Mouse (Mus musculus) large intestine, adult 2 months (tissue): ENCODE results near the gene Cdc25b. TPM values are rescaled to one million over a fixed set of nuclear protein-coding genes. Genes with fewer than 3 reads are reported as not detected.

Experiments used
- DNase-seq: peaks from one replicate; pipeline ENCODE4 v3.0.0-alpha.2; 2012; ENCODE audit warnings: low read depth, low spot score
- WGBS: fragments of 180-500 bp; shearing (Covaris S2); methylation state at CpG from one replicate; pipeline ENCODE4 v1.1.7; 2018; 5-methylcytosine and 5-hydroxymethylcytosine counted together
- polyA plus RNA-seq: library from polyadenylated mRNA; depleted of rRNA; stranded (reverse); fragments of >200 nt; gene quantifications from 2 replicates; pipeline ENCODE4 v1.2.3, GENCODE M21; 2012

The Cdc25b gene
- polyA plus RNA-seq, 1 experiment = 35.6 TPM

DNA sequence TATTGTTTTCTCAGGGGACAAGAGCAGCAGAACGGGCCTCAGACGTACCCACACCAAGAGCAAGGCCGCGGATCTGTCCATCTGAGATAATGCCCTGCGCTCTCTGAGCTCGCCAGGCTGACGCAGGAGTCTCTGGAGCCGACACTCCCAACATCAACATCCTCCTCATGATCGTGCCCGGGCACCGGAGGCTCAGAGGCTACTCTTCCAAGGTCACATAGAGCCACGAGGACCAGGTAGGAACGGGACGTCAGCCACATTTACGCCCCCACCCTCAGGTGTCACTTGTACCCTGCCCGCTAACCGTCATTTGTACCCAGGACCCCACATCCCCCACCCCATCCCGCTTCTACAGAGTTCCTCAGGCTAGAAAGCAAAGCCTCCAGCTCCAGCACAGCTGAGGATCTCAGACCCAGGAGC lies 27.2 kb upstream of the Cdc25b start:
- WGBS = under 1% methylated on average over 18 of the region's 18 CpGs
- DNase-seq = no peak

DNA sequence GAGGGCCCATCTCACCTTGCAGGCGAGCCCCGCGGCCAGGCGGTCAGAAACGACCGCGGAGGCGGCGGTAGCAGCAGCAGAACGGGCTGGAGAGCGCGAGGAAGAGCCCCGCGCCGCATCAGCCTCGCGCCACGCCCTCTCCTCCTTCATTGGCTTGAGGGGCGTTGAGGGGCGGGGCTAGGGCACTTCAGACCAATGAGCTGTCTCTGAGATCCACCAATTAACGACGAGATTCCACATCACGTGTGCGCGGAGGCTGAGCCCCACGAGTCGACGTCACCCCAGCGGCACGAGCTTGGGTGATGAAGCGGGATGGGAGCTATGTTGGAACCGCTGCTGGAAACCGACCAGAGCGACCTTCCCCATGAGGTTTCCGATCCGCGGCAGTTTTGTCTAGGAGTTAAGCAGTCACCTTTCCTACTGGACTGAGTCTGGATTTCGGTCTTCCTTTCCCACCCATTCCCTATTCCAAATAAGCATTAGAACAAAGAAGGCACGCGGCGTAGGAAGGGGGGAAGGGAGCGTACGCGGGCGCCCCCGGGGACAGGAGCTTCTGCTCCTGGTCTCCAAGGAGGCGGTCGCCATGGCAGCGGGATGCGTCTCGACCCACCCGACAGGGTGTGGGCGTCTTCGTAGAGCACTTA lies 26.7 kb upstream of the Cdc25b start, which contains the start of gene 1700037H04Rik:
Gene 1700037H04Rik (minus strand): TSS at position 144 of the 644 bp plus-strand sequence.
- under 1% methylated on average over 54 of the region's 54 CpGs for WGBS
- peak; percentile 96 for DNase-seq

DNA sequence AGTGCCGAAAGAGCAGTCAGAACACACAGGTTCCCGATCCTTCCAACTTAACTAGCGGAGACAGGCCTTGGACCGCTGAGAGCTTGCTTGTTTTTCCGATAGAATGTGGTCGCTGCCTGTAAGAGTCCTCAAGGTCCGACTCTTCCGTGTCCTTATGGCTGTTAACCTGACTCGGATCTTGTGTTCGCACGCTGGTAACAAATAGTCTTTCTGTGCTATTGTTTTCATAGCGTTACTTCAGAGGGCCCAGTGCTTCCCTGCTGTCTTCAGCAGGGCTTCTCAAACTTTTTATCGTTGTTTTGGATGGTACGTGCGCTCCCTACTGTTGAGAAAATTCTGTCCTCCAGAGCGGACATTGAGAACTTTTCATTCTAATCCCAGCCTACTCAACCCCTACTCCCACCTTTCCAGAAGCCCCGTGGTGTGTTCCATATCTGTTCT lies 26.1 kb upstream of the Cdc25b start:
- 1% methylated on average over 17 of the region's 17 CpGs for WGBS
- no peak for DNase-seq

DNA sequence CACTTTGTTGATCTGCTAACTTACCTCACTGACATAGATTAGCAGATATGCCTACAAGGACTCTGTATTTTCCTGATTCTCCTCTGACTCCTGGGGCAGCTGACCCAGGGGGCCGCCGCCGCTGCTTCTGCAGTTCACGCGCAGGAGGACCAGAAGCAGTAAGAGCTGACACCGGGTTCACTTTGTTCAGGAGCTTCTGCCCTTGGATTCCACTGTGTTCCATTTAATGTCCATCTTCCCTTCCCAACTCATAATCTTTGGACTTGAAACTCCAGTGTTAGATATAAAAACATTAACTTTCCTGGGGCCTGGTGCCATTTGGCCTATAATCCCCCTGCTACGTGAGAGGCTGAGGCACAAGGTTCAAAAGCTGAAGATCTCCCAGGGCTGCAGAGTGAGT lies 22.8 kb upstream of the Cdc25b start:
- WGBS = 85% methylated on average over 7 of the region's 7 CpGs
- DNase-seq = no peak

DNA sequence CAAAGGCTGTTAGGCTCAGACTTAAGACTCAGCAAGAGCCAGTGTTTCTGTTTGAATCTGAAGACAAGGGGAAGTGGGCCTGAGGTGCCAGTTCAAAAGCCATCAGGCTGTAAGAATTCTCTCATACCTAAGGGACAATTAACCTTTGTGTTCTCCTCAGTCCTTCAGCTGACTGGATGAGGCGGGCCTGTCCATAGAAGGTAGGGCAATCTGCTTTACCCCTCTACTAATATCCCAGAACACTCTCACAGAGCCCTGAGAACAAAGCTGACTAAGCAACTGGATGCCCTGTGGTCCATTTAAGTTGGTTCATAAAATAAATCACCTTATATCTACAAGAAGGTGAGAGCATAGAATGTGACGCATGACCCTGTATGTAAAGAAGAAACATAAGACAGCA lies 20.6 kb upstream of the Cdc25b start:
- WGBS = 84% methylated on average over 2 of the region's 2 CpGs
- DNase-seq = no peak

DNA sequence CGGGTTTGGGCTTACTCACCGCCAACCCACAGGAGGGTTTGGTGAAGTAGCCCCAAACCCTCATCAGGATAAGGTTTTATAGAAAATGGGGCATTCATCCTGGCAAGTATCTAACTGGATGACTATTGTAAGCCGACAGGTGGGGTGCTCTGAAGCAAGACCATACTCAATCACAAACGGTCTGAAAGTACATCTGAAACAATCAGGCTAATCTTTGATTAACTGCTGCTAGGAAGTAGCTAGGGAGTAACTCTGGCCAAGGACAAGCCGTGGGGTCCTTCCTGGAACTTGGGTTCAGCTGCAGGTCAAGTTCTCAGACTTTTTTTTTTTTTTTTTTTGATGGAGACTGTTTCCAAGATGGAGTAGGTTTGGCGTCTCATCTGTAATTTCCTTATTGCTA lies 18.8 kb upstream of the Cdc25b start:
- DNase-seq = no peak
- 72% methylated on average over 6 of the region's 6 CpGs for WGBS

DNA sequence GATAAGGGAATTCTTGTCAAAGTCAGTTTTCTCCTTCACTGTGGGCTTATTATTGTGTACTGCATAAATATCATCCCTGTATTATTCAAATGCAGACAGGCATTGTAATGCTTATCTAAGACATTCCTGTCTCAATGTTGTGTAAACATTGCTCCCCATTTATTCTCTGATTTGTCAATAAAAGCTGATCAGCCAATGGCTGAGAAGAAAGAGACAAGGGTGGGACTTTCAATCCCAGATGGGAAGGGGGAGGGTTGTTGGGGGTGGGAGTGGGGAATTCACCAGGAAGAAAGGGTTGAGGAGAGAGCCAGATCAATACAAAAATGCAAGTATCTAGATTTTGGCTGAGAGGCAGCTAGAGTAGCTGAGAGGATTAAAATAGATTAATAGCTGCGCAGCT lies 17.8 kb upstream of the Cdc25b start:
- no peak for DNase-seq
- 84% methylated on average over 1 of the region's 1 CpGs for WGBS

DNA sequence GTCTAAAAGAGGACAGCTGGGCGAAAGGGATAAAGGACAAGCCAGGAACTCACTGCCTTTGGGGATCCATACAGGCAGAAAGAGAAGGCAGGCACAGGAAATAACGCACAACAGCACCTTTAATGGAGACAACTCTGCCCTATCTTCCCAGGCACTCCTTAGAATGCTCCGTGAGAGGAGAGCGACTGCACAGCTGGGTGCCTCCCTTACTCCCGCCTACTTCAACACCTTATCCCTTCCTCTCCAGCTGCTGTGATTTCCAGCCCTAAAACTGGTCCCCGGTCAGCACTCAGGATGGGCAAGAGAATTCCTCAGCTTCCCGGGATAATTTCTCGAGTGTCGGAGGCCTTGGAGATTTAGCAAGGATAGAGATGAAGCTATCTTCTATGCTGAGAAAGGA lies 15.8 kb upstream of the Cdc25b start:
- 67% methylated on average over 9 of the region's 9 CpGs for WGBS
- DNase-seq = no peak

DNA sequence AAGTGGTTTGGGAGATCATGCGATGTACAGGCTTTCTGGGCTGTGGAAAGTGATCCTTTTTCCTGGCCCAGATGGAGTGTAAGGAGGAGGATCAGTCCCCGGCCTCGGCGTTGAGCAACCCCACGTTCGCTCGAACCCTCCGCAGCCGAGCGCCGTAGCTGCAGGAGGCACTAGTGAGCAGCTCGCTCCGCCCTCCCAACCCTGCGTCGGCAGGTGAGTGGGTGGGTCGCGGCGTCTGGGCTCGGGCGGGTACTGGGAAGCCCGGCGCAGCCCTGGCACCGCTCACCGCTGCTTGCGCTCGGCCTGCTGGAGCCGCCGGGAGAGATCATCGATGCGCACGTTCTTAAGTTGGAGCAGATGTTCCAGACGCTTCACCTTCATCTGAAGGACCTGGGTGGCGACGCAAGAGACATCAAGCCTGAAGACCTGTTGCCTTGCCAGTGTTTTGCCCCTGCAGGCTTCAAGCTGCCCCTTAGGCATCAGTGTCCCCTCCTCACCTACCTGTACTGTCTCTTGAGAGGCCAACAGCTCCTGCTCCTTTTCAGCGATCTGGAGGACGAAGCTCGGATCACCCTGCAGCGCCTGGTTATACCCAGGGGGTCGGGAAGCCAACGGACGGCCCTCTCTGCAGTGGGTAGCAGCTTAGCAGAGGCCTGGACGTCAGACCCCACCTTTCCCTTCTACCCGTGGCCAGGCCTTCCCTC lies 15.2 kb upstream of the Cdc25b start:
- 60% methylated on average over 43 of the region's 43 CpGs for WGBS
- DNase-seq = no peak

DNA sequence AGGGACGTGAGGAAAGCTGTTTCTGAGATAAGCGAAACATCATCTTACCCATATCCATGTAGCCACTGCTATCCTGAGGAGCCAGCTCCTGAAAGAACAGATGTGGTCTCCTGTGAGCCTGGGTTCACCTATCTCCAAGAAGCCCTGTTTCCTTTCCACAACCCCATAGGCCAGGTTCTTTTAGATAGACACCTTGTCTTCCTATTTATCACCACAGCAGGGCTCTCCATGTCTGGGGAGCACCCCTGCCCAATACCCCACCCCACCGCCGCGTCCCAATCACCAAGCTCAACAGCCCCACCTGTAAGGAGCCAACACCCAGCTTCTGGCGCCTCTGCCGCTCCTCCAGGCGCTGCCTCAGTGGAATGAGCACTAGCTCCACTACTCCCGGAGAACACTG lies 14.4 kb upstream of the Cdc25b start:
- DNase-seq = no peak
- 84% methylated on average over 9 of the region's 9 CpGs for WGBS

DNA sequence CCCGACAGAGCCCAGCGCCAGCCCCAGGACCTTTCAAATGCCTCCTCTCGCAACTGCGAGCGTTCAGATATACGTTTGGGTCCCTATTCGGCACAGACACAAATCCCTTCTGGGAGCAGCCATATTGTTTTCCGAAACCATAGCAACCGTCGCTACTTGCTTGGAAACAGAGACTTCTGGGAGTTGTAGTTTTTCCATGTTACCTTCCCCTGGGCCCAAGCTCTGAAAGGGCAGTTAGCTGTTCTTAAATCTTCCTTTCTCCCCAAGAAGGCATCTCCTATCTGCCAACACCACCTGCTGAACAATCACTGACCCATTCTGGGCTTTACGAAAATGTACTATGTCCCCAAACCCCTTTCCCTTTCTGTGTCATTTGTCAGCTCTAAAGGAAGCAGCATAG lies 12.0 kb upstream of the Cdc25b start:
- 5% methylated on average over 11 of the region's 11 CpGs for WGBS

DNA sequence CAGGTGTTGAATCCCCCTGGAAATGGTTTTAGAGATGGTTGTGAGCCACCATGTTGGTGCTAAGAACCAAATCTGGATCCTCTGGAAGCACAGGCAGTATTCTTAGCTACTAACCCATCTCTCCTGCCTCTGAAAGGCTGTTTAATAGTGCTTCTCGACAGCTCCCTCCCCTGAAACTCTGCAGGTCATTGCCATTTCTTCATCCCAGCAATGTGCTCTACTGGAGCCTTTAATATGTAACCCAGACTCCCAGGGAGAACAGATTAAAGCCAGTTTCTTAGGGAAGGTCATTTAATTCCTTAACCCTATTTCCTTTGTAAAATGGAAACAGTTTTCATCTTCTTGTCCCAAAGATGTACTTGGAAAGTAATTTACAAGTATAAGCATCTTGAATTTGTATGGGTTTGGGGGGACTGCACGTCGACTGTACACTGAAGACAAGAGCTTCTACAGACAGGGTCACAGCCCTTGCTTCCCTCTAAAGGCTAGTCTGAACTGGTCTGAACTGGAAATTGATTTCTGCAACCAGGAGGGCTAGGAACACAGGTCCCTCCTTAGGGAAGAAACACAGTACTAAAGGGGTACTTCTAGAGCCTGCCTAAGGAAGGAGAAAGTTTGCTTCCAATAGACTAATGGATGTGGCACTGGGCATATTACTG lies 11.3 kb upstream of the Cdc25b start:
- no peak for DNase-seq
- 45% methylated on average over 3 of the region's 3 CpGs for WGBS

More for the DNA sequence above, 12.0 kb upstream of the Cdc25b start:
- no peak for DNase-seq

DNA sequence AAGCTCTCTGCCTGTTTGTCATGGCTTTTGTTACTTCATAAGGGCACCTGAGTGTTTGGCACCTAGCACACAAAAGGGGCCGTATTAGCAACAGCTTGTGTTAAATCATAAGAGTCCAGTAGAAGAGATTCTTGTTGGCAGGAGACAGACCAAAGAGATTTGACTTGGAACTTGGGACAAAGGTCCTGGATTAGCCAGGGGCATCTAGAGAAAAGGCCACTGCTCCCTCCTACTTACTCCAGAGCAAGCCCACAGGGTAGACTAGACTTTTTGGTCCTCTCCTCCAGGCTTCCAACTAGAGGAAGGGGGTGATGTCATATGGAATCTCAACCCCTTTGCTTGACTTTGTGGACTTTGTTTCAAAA lies 10.8 kb upstream of the Cdc25b start:
- DNase-seq = no peak
- 39% methylated on average over 1 of the region's 1 CpGs for WGBS

DNA sequence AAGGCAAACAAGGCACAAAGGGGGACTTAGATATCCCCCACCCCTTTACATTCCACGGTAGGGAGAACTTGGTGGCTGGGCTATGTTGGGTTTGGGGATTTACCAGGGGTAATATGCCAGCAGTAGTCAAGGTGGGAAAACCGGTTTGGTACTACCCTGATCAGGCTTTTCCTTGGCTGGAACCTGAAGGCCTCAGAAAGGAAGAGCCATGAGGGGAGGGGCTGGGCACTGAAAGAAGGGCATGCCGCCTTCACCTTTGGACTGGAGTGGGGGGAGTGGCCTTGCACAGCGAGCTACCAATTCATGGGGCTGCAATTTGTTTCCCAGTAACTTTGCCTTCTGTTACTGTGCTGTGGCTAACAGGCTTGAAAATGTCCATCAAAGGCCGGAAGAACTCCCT lies 10.3 kb upstream of the Cdc25b start:
- 26% methylated on average over 5 of the region's 5 CpGs for WGBS
- no peak for DNase-seq

DNA sequence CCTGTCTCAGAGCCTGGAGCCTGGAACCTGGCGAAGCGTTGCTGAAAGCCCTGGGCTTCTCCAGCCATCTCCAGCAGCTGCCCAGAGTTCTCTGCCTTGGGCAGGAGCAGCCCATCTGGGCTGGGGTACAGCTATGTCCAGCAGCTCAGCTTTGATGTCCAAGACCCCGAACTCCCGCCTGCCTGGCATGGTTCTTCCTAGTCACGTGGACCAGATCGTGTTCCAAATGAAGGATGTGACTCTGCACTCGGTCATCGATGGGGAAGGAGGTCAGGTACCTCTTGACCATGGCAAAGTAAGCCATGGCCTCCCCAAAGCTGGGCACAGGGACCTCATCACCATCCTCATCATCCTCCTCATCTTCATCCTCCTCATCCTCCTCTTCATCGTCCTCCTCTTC lies 8.8 kb upstream of the Cdc25b start:
- 28% methylated on average over 9 of the region's 9 CpGs for WGBS

DNA sequence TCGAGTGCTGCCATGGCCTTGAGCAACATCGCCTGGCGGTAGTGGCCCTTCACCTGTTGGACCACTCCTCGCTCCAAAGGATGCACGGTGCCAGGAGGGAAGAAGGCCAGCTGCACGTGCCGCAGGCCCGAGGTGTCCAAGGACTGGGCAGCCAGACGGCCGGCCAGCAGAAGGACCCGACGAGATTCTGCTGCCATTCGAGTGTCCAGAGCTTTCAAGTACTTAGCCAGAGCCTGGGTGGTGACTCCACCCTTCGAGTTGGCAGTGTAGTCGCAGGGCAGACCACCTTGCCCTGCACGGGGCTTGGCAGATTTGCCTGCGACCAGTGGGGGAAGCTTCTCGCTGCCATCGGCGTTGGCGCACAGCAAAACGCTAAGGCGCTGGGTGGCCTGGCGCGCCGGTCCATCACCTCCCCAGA lies 7.9 kb upstream of the Cdc25b start:
- 8% methylated on average over 26 of the region's 26 CpGs for WGBS
- no peak for DNase-seq

More for the DNA sequence above, 8.8 kb upstream of the Cdc25b start:
- no peak for DNase-seq

DNA sequence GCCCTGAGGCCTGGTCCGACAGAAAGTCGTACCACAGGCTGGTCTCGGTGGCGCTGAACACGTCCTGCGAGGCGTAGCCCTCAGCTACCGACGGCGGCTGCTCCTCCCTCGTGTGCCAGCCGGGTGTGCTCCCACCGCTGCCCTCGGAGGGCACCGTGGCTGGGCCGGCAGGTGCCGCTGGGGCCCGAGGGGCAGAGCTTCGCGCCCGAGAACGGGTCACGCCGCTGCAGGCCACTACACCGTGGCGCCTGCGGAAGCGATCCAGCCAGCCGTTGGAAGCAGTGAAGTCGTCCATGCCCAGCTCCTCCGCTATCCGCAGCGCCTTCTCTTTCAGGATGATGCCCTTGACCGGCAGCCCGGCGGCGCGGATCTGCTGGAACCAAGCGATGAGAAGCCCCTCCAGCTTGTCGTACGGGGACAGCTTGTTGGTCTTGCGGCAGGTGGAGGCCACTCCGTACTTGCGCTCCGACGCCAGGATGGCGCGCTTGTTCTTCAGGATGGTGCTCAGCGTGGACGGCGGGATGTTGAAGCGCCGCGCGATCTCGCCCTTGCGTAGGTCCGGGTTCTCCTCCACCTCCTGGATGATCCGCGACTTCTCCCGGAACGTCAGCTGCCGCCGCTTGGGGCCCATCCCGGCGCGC lies 7.4 kb upstream of the Cdc25b start:
- under 1% methylated on average over 67 of the region's 67 CpGs for WGBS
- DNase-seq = no peak

DNA sequence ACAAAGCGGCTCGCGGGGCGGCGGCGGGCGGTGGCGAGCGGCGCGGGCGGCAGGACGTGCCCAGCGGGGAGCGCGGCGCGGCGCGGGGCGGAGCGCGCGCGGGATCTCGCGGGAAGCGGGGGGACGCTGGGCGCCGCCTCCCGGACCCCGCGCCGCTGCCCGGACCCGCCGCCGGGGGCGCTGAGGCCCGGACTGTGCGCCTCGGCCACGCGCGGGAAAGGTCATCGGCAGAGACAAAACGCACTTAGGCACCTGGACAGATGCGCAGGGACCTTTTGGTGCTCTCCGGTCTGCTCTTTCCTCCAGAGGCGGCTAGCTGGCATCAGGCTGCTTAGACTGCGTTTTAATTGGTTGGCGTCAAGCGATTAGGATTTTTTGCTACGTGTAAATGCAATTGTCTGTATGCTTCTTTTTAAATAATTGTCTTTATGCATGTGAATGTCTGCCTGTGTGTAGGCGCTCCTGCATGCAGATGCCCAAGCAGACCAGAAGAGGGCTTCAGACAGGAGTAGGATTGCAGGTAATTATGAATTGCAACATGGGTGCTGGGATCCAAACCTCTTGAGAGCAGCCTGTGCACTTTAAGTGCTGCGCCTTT lies 6.7 kb upstream of the Cdc25b start, which contains the start of gene Cenpb:
Gene Cenpb (minus strand): TSS at position 78 of the 598 bp plus-strand sequence.
- 3% methylated on average over 56 of the region's 57 CpGs for WGBS
- DNase-seq = no peak

DNA sequence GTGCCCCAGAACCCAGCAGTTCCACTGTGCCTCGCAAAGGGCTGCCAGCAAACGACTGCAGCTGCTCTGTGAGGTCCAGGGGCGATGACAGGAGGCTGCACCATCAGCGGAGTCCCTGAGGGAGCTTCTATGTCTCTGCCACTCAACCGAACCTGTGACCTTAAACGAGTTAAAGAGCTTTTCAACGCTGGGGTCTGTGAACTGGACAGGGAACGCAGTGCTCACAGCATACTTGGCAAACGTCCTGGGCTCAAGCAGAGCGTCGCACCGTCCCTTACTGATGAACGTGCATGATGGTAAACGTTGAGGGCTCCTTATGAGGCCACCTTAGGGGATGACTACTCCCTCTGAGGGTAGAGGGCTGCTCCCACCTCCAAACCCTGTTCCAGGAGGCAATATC lies 406 bp upstream of the Cdc25b start:
- WGBS = 5% methylated on average over 14 of the region's 14 CpGs
- DNase-seq = no peak

DNA sequence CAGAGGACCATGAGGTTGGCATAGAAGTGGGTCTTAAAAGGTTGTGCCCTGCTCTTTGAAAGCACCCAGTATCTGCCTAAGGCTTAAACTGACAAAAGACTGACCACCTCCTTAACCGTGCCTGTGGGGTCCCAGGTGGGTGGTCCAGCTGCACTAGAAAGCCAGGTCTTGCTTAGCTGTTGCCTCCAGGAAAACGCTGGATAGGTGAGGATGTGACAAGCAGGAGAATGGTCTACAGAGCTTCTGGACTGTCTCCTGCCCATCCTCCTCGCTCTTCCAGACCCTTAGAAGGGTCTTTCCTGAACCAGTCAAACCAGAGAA lies 813 bp downstream of the Cdc25b start:
- 40% methylated on average over 3 of the region's 3 CpGs for WGBS
- DNase-seq = no peak
